Mouse (Mus musculus) midbrain, embryonic 16.5 days (tissue): ENCODE measurements around the gene Mycl. TPM values are rescaled to one million over a fixed set of nuclear protein-coding genes. Genes with fewer than 3 reads are reported as not detected.

Source experiments
- ATAC-seq: fragments of 200-750 bp; cut with Nextera tagmentation; 2 replicates; pipeline ENCODE4 v1.8.0; 2017; ENCODE audit warnings: moderate TSS enrichment
- H3K27ac ChIP-seq: fragments of 300-500 bp; sonication (generic); 2 replicates; pipeline ENCODE4 v1.5.1; 2014; ENCODE audit warnings: mild to moderate bottlenecking, low read length, mixed read lengths
- H3K27me3 ChIP-seq: fragments of 300-500 bp; sonication (generic); 2 replicates; pipeline ENCODE4 v1.6.1; 2014; ENCODE audit warnings: low read depth, low read length, mixed read lengths; ENCODE audit not compliant: control insufficient read depth, insufficient read depth
- H3K36me3 ChIP-seq: fragments of 300-500 bp; sonication (generic); 2 replicates; pipeline ENCODE4 v1.6.1; 2014; ENCODE audit warnings: mild to moderate bottlenecking, low read length, moderate library complexity, mixed read lengths; ENCODE audit not compliant: control insufficient read depth, insufficient read depth
- H3K4me1 ChIP-seq: fragments of 300-500 bp; sonication (generic); 2 replicates; pipeline ENCODE4 v1.6.1; 2014; ENCODE audit warnings: mild to moderate bottlenecking, low read length, mixed read lengths; ENCODE audit not compliant: control insufficient read depth, insufficient read depth
- H3K4me2 ChIP-seq: fragments of 300-500 bp; sonication (generic); 2 replicates; pipeline ENCODE4 v1.6.1; 2014; ENCODE audit warnings: mild to moderate bottlenecking, low read length, mixed read lengths
- H3K4me3 ChIP-seq: fragments of 300-500 bp; sonication (generic); 2 replicates; pipeline ENCODE4 v1.5.1; 2014; ENCODE audit warnings: low read depth, mild to moderate bottlenecking, low read length, moderate library complexity, mixed read lengths
- H3K9ac ChIP-seq: fragments of 300-500 bp; sonication (generic); 2 replicates; pipeline ENCODE4 v1.6.1; 2014; ENCODE audit warnings: low read depth, low read length, mixed read lengths
- H3K9me3 ChIP-seq: fragments of 300-500 bp; sonication (generic); replicated peaks from 2 replicates; pipeline ENCODE4 v1.6.1; 2014; ENCODE audit warnings: mild to moderate bottlenecking, low read length, mixed read lengths; ENCODE audit not compliant: control insufficient read depth, poor library complexity, severe bottlenecking
- whole genome bisulfite sequencing: fragments of 180-500 bp; shearing (Covaris S2); extraction: QIAGEN DNeasy Blood & Tissue Kit; methylation state at CpG from one replicate; pipeline ENCODE4 v1.1.7; 2014; 5-methylcytosine and 5-hydroxymethylcytosine counted together
- polyA plus RNA-seq: library from polyadenylated mRNA; unstranded; fragments of >200 nt; fragmentation: Nextera tagmentation; extraction: Ambion mirVana; gene quantifications from 2 replicates; pipeline ENCODE4 v1.2.1, GENCODE M21; 2015

Mycl gene
- polyA plus RNA-seq, 1 experiment from 2014 or later = 58.9 TPM

DNA sequence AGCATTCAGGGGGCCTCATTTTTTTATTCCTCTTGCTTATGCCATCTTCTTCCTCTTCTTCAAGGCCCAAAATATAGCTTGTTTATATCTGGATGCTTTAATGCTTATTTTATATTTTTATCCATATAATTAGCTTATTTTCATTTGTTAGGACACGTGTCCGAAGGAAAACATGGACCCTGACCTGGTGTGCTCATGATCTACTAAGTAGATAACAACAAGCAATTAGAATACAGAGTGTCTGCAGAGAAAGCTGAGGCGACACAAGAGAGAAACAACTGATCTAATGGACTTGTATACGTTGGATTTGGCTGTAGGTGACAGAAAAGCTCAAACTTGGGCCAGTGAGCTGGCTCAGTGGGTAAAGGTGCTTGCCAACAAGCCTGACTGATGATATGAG is 18.6 kb upstream of the Mycl start:
- H3K27me3 ChIP-seq = no peaks in the 10 kb centered on the region
- ATAC-seq = no peak

DNA sequence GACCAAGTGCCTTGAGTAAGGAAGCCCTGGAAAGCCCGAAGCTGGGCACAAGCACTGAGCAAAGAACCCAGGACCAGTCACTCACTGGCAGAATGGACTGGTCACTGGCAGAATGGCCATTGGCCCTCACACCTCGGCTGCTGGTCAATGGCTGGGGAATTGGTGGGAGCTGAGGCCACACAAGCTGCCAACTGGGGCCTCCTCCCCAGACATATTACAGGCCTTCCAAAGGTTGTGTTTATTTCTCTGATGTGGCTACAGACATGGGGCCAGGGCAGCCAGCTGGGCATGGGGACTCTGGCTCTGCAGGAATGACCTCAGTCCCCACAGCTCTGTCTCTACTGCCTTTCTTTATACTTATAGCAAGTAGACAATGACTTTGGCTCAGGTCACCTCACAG is 16.6 kb upstream of the Mycl start:
- H3K27me3 ChIP-seq = peaks cover 5% of the 10 kb centered on the region; the same call in 1 of the 2 replicates
- no peak for ATAC-seq
- H3K9ac ChIP-seq = no peak overlapping the region
- no peak overlapping the region for H3K27ac ChIP-seq
- H3K9me3 ChIP-seq = no peaks in the 10 kb centered on the region
- H3K4me3 ChIP-seq = no peak overlapping the region
- H3K36me3 ChIP-seq = no peaks in the 10 kb centered on the region
- WGBS = 92% methylated on average over 2 of the region's 2 CpGs
- 0 out of 2 replicates have a peak, but pooled peaks cover 4% of the 10 kb centered on the region for H3K4me1 ChIP-seq
- no peak overlapping the region for H3K4me2 ChIP-seq

More for the DNA sequence above, 18.6 kb upstream of the Mycl start:
- no peak overlapping the region for H3K27ac ChIP-seq
- no peaks in the 10 kb centered on the region for H3K36me3 ChIP-seq
- no peak overlapping the region for H3K4me3 ChIP-seq
- 84% methylated on average over 4 of the region's 4 CpGs for WGBS
- no peak overlapping the region for H3K9ac ChIP-seq
- no peak overlapping the region for H3K4me2 ChIP-seq
- no peaks in the 10 kb centered on the region for H3K4me1 ChIP-seq
- no peaks in the 10 kb centered on the region for H3K9me3 ChIP-seq

GRCm38 (mm10) chr4:122979826-122980225 is 15.6 kb upstream of the Mycl start:
- no peak overlapping the region for H3K9ac ChIP-seq
- no peak overlapping the region for H3K27ac ChIP-seq
- H3K9me3 ChIP-seq = no peaks in the 10 kb centered on the region
- peaks cover 5% of the 10 kb centered on the region; the same call in 1 of the 2 replicates for H3K27me3 ChIP-seq
- H3K4me1 ChIP-seq = 0 out of 2 replicates have a peak, but pooled peaks cover 4% of the 10 kb centered on the region
- H3K36me3 ChIP-seq = no peaks in the 10 kb centered on the region
- H3K4me3 ChIP-seq = no peak overlapping the region
- H3K4me2 ChIP-seq = no peak overlapping the region
- no peak for ATAC-seq
- WGBS = 83% methylated on average over 3 of the region's 3 CpGs

GRCm38 (mm10) chr4:122980684-122981083 is 14.8 kb upstream of the Mycl start:
- H3K9ac ChIP-seq = no peak overlapping the region
- no peaks in the 10 kb centered on the region for H3K9me3 ChIP-seq
- no peak overlapping the region for H3K27ac ChIP-seq
- no peak overlapping the region for H3K4me3 ChIP-seq
- WGBS = 84% methylated on average over 2 of the region's 2 CpGs
- 0 out of 2 replicates have a peak, but pooled peaks cover 4% of the 10 kb centered on the region for H3K4me1 ChIP-seq
- no peak overlapping the region for H3K4me2 ChIP-seq
- no peaks in the 10 kb centered on the region for H3K36me3 ChIP-seq
- no peak for ATAC-seq
- H3K27me3 ChIP-seq = peaks cover 5% of the 10 kb centered on the region; the same call in 1 of the 2 replicates

DNA sequence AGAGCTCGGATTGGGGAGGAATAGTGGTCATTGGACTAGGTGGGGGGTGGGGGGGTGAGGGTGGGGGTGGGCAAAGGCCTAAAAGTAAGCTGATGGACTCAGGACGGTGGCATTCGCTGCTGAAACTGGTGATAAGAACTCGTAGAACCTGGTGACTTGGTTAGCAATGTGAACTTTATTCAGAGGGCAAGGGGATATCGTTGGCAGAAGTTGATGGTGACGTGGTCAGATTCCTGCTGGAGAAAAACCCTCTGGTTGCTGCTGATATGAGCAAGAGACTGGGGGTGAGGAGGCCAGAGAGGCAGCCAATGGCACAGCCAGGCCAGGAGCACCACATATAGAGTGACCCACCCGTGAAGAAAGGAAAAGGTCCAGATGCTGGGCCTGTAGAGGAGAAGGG is 14.2 kb upstream of the Mycl start:
- ATAC-seq = no peak
- H3K9ac ChIP-seq = no peak overlapping the region
- no peaks in the 10 kb centered on the region for H3K9me3 ChIP-seq
- H3K27ac ChIP-seq = no peak overlapping the region
- no peak overlapping the region for H3K4me2 ChIP-seq
- no peaks in the 10 kb centered on the region for H3K36me3 ChIP-seq
- H3K4me1 ChIP-seq = 0 out of 2 replicates have a peak, but pooled peaks cover 4% of the 10 kb centered on the region
- 92% methylated on average over 7 of the region's 7 CpGs for WGBS
- no peak overlapping the region for H3K4me3 ChIP-seq
- peaks cover 5% of the 10 kb centered on the region; the same call in 1 of the 2 replicates for H3K27me3 ChIP-seq

DNA sequence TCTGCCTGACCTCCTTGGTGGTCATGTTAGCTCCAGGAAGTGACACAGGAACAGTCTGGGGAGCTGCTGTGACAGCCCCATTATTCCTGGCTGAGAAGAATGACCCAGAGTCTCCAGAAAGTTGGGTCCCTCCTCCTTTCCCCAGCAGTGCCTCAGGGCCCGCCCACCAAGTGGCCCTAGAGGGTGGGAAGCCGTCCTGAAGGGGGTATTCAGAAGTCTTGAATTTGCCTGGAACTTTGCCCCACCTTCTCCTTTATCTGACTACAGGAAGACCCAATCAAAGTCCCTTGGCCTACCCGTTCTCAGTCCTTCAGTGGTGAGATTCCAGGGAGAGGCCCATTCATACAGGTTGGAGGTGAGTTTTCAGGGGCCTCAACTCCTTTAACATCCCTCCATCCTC is 13.5 kb upstream of the Mycl start:
- 0 out of 2 replicates have a peak, but pooled peaks cover 4% of the 10 kb centered on the region for H3K4me1 ChIP-seq
- WGBS = 57% methylated on average over 3 of the region's 3 CpGs

DNA sequence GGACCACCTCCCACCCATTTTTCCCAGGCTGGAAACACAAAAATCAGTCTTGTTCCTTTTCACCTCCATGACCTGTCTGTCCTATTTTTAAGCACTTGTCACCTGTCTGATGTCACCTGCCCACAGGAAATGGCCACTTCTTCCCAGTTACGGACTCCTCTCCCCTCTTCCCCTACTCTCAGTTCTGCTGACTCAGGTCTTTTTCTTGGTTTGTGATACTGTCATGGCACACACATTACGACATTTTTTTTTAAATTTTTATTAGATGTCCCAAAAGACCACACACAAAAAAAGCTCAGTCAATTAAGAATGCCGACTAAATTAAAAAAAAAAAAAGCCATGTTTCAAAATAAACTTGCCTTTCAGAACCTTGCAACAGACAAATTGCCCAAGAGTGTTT is 12.9 kb upstream of the Mycl start:
- peaks cover 5% of the 10 kb centered on the region; the same call in 1 of the 2 replicates for H3K27me3 ChIP-seq
- H3K4me1 ChIP-seq = 0 out of 2 replicates have a peak, but pooled peaks cover 4% of the 10 kb centered on the region
- H3K4me3 ChIP-seq = no peak overlapping the region
- no peak overlapping the region for H3K4me2 ChIP-seq
- H3K27ac ChIP-seq = no peak overlapping the region
- no peaks in the 10 kb centered on the region for H3K36me3 ChIP-seq
- ATAC-seq = no peak
- H3K9ac ChIP-seq = no peak overlapping the region
- 77% methylated on average over 3 of the region's 3 CpGs for WGBS
- no peaks in the 10 kb centered on the region for H3K9me3 ChIP-seq

More for the DNA sequence above, 13.5 kb upstream of the Mycl start:
- ATAC-seq = no peak
- no peak overlapping the region for H3K27ac ChIP-seq
- no peak overlapping the region for H3K9ac ChIP-seq
- no peaks in the 10 kb centered on the region for H3K36me3 ChIP-seq
- H3K4me3 ChIP-seq = no peak overlapping the region
- peaks cover 5% of the 10 kb centered on the region; the same call in 1 of the 2 replicates for H3K27me3 ChIP-seq
- H3K4me2 ChIP-seq = no peak overlapping the region
- H3K9me3 ChIP-seq = no peaks in the 10 kb centered on the region

DNA sequence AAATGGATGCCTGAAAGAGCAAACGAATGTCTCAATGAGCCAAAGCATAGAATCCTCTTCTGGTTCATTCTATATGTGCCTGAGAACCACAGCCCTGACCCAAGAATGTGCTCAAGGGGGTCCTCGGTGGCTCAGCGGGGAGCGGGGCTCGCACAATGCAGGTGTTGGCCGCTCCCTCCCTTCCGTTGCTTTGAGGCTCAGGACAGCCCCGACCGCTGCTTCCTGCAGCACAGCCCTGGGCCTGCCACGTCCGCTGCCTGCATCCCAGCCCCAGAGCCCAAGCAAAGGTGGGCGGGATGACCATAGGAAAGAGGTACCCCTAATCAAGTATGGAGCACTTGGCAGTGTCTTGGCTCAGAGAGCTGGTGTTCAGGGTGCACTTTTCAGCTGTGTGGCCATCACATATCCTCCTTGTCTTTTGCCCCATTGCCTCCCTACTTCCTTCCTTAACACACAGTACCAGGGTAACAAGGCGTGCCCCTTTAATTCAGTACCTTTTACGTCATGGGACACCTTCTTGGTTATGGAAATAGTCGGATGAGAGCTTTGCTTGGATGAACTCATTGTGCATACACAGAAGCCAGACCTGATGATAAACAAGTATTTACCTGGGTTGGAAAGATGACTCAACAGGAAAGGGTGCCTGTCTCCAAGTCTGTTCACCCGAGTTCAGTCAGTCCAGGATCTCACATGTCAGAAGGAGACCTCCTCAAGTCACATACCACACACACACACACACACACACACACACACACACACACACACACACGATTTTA is 11.8 kb upstream of the Mycl start:
- no peaks in the 10 kb centered on the region for H3K9me3 ChIP-seq
- no peak for ATAC-seq
- H3K27me3 ChIP-seq = peaks cover 5% of the 10 kb centered on the region; the same call in 1 of the 2 replicates
- peak overlapping the region; percentile 9 for H3K4me3 ChIP-seq
- H3K36me3 ChIP-seq = no peaks in the 10 kb centered on the region
- peak overlapping the region; percentile 44 for H3K4me2 ChIP-seq
- 0 out of 2 replicates have a peak overlapping the region, but pooled peaks have one; percentile 18 for H3K9ac ChIP-seq
- WGBS = 25% methylated on average over 17 of the region's 17 CpGs
- H3K4me1 ChIP-seq = 0 out of 2 replicates have a peak, but pooled peaks cover 4% of the 10 kb centered on the region
- no peak overlapping the region for H3K27ac ChIP-seq

GRCm38 (mm10) chr4:122985110-122985509 is 10.3 kb upstream of the Mycl start:
- H3K27me3 ChIP-seq = peaks cover 5% of the 10 kb centered on the region; the same call in 1 of the 2 replicates
- H3K27ac ChIP-seq = no peak overlapping the region
- WGBS = 37% methylated on average over 8 of the region's 8 CpGs
- no peak overlapping the region for H3K4me2 ChIP-seq
- peak; percentile 93 for ATAC-seq
- no peak overlapping the region for H3K9ac ChIP-seq
- no peak overlapping the region for H3K4me3 ChIP-seq
- H3K36me3 ChIP-seq = no peaks in the 10 kb centered on the region
- H3K9me3 ChIP-seq = no peaks in the 10 kb centered on the region
- H3K4me1 ChIP-seq = 0 out of 2 replicates have a peak, but pooled peaks cover 4% of the 10 kb centered on the region
